Mouse (Mus musculus) erythroblast, embryonic 14.5 days (primary cell): ENCODE measurements around the gene Pwwp2b. TPM values are rescaled to one million over a fixed set of nuclear protein-coding genes. Genes with fewer than 3 reads are reported as not detected.

ENCODE experiments used
- H3K27me3 ChIP-seq: 2 replicates; pipeline ENCODE4 v1.6.1; 2012; ENCODE audit warnings: inconsistent platforms; ENCODE audit not compliant: control insufficient read depth
- H3K36me3 ChIP-seq: 2 replicates; pipeline ENCODE4 v1.6.1; 2012; ENCODE audit warnings: mild to moderate bottlenecking, inconsistent platforms; ENCODE audit not compliant: control insufficient read depth
- H3K4me1 ChIP-seq: 2 replicates; pipeline ENCODE4 v1.6.1; 2012; ENCODE audit warnings: inconsistent platforms; ENCODE audit not compliant: control insufficient read depth
- H3K4me3 ChIP-seq: replicated peaks from 2 replicates; pipeline ENCODE3; 2012; ENCODE audit warnings: moderate library complexity, mild to moderate bottlenecking, inconsistent platforms
- H3K9me3 ChIP-seq: 2 replicates; pipeline ENCODE4 v1.6.1; 2012; ENCODE audit warnings: low read length, inconsistent platforms, mixed read lengths; ENCODE audit not compliant: control insufficient read depth
- GATA1 ChIP-seq: IDR thresholded peaks from 2 replicates; pipeline ENCODE4 v1.6.1; 2012; ENCODE audit warnings: low read length, inconsistent platforms, mixed read lengths
- TAL1 ChIP-seq: IDR thresholded peaks from 3 replicates; pipeline ENCODE4 v1.6.1; 2012; ENCODE audit warnings: low read length, inconsistent platforms, mixed read lengths
- polyA plus RNA-seq: library from polyadenylated mRNA; stranded (reverse); fragments of >175 nt; gene quantifications from 2 replicates; pipeline ENCODE4 v1.2.3, GENCODE M21; 2012

Pwwp2b gene
- 0.04 TPM in 1 of 2 replicates, not detected in the other for polyA plus RNA-seq

DNA sequence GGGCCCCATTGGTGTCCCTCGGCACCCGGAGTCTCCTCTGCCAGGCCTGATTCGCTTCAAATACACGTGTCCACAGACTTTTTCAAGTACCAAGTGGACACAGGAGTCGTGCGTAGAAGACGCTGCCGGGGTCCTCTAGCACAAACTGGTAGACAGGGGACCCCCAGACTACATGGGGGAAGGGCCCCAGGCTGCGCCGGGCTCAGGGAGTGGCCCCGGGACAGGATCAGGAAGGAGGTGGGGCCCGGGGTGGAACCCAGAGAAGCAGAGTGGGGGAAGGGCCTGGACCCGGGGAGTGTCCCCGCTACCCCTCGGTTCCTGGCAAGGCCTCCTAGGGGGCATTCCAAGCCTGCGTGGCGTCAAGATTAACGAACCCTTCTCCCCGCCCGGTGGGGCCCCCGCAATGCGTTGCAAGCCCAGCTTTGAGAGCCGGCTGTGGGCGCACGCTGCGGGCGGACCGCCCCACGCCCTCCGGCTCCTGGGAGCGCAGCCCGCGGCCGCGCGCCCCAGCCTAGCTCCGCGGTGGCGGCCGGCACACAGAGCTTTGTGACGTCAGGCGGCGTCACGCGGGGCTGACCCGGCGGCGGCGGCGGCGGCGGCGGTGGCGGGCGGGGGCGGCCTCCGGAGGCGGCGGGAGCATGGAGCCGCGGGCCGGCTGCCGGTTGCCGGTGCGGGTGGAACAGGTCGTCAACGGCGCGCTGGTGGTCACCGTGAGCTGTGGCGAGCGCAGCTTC, at the start of gene Pwwp2b:
Gene Pwwp2b, plus strand, starts transcription at position 602 of the 734 bp plus-strand sequence.
- Histone ChIP-seq H3K9me3 (no peaks in the 10 kb centered on the region), H3K4me1 (peaks cover 27% of the 10 kb centered on the region), H3K4me3 (peak within 1 kb of the TSS; percentile 56), H3K36me3 (no peaks in the 10 kb centered on the region), H3K27me3 (peaks cover 38% of the 10 kb centered on the region)
- no peak for TF ChIP-seq TAL1
- TF ChIP-seq GATA1: no peak

DNA sequence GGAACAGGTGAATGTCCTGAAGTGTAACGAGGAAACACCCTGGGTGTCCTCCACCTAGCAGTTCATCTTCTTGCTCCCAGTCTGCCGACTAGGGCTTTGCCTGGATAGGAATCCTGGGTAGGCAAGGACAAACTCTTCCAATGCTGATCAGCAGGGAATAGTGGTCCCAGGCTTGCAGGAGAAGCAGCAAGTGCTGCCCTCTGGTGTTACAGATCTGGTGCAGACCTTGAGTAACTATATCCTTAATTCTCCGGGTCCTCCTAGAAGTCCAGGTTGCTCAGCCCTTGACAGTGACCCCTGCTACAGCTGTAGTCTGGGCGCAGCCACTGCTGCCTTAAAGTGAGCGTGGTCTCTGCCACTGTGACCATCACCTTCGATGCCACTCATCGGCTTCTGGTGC, 48.2 kb upstream of the Pwwp2b start:
- Histone ChIP-seq H3K4me1 (no peaks in the 10 kb centered on the region), H3K9me3 (no peaks in the 10 kb centered on the region), H3K4me3 (no peak overlapping the region), H3K27me3 (peaks cover 7% of the 10 kb centered on the region), H3K36me3 (no peaks in the 10 kb centered on the region)
- TF ChIP-seq TAL1: no peak
- no peak for TF ChIP-seq GATA1

DNA sequence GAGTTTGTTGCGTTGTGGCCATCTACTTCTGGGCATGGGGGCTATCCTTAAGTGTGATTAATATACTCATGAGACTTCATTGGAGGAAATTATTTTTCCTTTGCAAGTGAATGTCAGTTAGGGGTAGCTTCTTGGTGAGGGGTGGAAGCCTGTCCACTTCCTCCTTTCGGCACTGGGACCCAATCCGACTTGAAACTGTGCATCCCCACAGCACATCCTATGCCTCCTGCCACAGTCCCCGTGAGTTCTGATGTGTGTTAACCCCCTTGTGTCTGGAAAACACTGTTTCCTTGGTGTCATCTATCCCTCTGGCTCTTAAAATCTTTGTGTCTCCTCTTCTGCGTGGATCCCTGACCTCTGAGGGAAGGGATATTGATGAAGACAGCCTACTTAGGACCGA, 47.1 kb upstream of the Pwwp2b start:
- Histone ChIP-seq H3K36me3 (no peaks in the 10 kb centered on the region), H3K9me3 (no peaks in the 10 kb centered on the region), H3K4me1 (no peaks in the 10 kb centered on the region), H3K27me3 (peaks cover 7% of the 10 kb centered on the region), H3K4me3 (no peak overlapping the region)
- TF ChIP-seq TAL1 (no peak), GATA1 (no peak)

DNA sequence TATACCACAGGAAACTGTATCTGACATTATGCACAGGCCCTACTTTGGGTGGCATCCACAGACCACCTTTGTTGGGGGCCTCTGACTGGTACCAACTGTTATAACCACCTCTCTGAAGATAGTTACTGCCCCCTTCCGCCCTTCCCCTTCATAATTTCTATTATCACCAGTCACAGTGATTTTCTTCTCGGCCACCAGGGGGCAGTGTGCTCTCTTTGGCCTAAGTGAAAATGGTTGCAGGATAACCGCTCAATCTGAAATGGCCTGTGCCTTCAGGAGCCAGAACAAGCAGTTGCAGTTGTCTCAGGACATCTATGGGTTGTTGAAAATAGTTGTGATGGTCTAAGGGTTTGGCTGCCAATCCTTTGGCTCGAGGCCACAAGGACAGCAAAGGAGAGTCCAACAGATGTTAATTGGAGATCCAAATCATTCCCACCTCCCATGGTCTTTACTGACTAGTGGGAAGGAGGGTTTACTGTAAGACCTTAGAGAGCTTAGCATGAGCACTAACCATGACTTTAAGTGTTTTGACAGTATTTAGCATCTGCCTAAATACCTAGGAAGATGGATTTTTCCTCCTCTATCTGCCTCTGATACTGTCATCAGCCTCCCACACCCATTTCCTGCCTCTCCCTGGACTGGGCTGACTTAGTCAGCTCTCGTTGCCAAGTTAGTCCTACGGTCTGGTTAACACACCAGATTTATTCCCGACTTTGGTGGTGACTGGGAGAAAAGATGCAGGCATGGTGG, 40.1 kb upstream of the Pwwp2b start:
- no peaks in the 10 kb centered on the region for H3K9me3 ChIP-seq
- H3K36me3 ChIP-seq: no peaks in the 10 kb centered on the region
- H3K4me1 ChIP-seq: peaks cover 10% of the 10 kb centered on the region
- H3K27me3 ChIP-seq: no peaks in the 10 kb centered on the region
- no peak for TF ChIP-seq GATA1
- no peak for TF ChIP-seq TAL1
- no peak overlapping the region for H3K4me3 ChIP-seq

DNA sequence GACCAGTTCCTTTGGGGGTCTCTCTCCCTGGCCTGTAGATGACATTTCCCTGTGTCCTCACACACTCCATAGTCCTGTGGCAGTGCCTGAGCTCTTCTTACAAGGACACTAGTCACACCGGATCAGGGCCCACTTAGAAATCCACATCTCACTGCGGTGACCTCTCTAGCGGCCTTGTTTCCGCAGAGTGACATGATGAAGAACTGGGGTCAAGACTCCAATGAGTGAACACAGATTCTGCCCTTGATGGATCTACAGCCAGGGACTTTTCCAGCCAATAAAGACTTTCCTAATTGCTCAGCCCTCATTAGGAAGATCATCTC, 39.5 kb upstream of the Pwwp2b start:
- TF ChIP-seq TAL1: no peak
- no peak overlapping the region for H3K4me3 ChIP-seq
- H3K4me1 ChIP-seq: peaks cover 14% of the 10 kb centered on the region
- H3K36me3 ChIP-seq: no peaks in the 10 kb centered on the region
- no peaks in the 10 kb centered on the region for H3K27me3 ChIP-seq
- H3K9me3 ChIP-seq: no peaks in the 10 kb centered on the region

DNA sequence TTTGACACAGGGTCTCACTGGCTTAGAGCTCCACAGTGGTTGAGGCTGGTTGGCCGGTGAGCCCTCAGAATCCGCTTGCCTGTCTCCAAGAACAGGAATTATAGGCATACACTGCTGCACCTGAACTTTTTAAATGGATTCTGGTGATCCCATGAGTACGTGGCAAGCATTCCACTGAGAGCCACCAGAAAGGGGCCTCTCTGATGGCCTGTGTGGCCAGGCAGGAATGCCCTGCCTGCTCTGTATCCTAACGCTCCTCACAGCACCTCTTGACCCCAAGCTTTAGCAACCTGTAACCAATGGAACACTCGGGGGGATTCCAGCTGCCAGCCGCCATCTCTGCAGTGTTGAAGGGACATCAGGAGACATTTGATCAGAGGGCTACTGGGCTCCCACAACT, 36.5 kb upstream of the Pwwp2b start:
- no peak for TF ChIP-seq TAL1
- TF ChIP-seq GATA1: no peak
- no peak overlapping the region for H3K4me3 ChIP-seq
- peaks cover 14% of the 10 kb centered on the region for H3K4me1 ChIP-seq
- H3K36me3 ChIP-seq: no peaks in the 10 kb centered on the region
- no peaks in the 10 kb centered on the region for H3K9me3 ChIP-seq
- H3K27me3 ChIP-seq: no peaks in the 10 kb centered on the region

DNA sequence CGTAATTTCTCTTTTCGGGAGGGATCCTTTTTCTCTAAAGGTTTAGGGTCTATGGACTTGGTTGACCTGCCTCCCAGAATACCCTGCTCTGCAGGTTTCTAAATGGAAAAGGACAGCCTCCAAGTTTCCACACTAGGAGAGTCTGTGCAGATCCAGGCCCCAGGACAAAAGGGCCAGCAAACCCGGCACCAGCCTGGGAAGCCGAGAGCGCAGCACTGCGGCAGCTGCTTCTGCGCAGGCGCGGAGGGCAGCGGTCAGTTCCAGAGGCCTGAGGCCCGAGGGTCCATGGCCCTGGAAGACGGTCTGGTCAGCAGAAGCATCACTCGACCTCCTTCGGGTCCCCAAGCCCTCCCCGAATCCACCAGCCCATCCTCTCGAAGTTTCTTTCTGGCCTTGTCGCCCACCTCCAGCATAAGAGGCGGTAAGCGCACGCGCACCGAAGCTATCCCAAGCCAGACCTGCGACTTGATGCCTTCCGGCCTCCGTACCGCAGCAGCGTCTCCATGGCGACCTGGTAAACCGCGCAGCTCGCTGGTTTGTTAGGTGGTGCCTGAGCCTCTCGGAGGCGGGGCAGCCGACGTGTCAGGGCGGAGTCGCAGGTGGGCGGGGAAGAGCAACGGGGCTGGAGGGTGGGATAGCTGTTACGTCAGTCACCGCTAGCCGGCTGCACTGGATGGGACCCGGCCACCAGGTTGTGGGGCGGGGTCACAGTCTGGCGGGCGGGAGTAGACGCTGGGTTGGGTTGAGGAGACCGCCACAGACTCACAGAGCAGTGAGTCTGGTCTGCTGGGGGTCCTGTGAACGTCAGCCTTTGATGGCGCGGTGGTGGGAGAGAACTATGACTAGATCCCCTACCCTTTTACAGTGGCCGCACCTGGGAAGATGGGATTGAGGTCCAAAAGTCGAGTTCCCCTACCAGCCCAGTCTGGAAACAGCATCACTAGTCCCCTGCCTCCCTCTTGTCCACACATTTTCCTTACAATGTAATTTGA, 35.2 kb upstream of the Pwwp2b start, which contains the start of the genes Lrrc27 and Stk32c:
Gene Lrrc27, plus strand, starts transcription at position 235 of the 992 bp plus-strand sequence.
Gene Stk32c, minus strand, starts transcription at position 554 of the 992 bp plus-strand sequence.
- no peak for TF ChIP-seq GATA1
- TF ChIP-seq TAL1: no peak
- H3K27me3 ChIP-seq: no peaks in the 10 kb centered on the region
- H3K4me1 ChIP-seq: peaks cover 14% of the 10 kb centered on the region
- H3K36me3 ChIP-seq: no peaks in the 10 kb centered on the region
- H3K4me3 ChIP-seq: peak within 1 kb of the TSS; percentile 72
- H3K9me3 ChIP-seq: no peaks in the 10 kb centered on the region

DNA sequence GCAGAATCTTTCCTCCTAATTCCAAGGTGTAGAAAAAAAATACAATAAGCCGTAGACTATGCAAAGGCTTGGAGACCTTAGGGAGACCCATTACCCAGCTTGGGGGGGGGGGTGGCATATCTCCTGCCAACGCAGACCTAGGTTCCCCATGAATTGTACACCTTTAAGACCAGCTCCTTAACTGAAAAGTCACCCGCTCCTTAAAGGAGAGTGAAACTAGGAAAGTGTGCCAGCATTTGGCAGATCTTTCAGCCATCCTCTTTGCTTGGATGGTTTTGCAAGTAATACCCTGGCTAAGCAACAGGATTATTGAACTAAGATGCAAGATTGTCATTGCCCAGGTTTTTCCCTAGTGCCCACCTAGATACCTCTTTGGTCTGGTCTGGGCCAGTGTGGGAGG, 34.5 kb upstream of the Pwwp2b start:
- H3K4me1 ChIP-seq: peaks cover 14% of the 10 kb centered on the region
- peak overlapping the region; percentile 72 for H3K4me3 ChIP-seq
- TF ChIP-seq GATA1 (no peak), TAL1 (no peak)
- no peaks in the 10 kb centered on the region for H3K9me3 ChIP-seq
- no peaks in the 10 kb centered on the region for H3K36me3 ChIP-seq
- no peaks in the 10 kb centered on the region for H3K27me3 ChIP-seq
